Mouse (Mus musculus) bone marrow, adult 2 months (tissue): Measurements from ENCODE around the gene Cenpf.
A peak's percentile ranks its signal among the peaks of the same experiment; 100 is the strongest.

Experiments used
- CTCF ChIP-seq: fragments of 200-500 bp; IDR thresholded peaks from 2 replicates; pipeline ENCODE4 v1.5.1; 2011; ENCODE audit warnings: low read length, control low read depth; ENCODE audit not compliant: control insufficient read depth, insufficient read depth
- POLR2A ChIP-seq: fragments of 200-500 bp; IDR thresholded peaks from 2 replicates; pipeline ENCODE4 v1.6.1; 2011; ENCODE audit warnings: low read depth, mild to moderate bottlenecking, control low read depth, low read length, borderline replicate concordance; ENCODE audit not compliant: control insufficient read depth

- TF ChIP-seq CTCF = peak; percentile 67
- no peak for TF ChIP-seq POLR2A
These were observed 59.7 kb downstream of the Cenpf start for GRCm38 (mm10) chr1:189627976-189628768.
